10 mouse cellular contexts compared by ENCODE assay signal in the genomic region with DNA sequence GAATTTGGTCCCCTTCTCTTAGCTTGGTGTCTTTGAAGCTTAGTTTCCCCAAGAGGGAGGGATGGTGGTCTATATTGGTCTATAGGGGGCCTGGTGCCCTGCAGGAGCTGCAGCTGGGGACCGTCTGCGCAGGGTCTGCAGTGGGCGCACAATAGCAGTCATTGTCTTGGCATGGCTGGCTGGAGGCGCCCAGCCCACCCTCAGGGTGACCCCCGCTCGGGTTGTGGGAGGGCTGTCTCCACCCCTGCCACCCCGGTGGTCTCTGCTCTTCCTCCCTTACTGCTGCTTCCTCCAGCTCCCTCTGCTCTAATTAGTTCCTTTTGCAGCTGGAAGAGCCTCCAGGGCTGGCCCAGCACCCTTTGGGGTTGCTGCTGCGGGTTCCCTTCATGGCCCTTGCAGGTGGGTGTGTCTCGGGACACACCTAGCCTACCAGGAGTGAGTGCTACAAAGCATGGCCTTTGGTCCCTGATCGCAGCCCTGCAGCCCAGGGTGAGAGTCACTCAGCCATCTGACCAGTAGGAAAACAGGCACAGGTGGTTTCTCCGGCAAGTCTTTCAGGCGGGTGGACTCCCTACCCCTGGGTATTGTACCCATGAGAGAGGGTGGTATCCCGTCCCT. TPM values are rescaled to one million over a fixed set of nuclear protein-coding genes. Genes with fewer than 3 reads are reported as not detected.
DNase-seq lines count a peak whose midpoint lies in the region; ATAC-seq lines count a peak whose summit lies in the region.
"Had no signal": no experiment of that assay in that cellular context is flagged by ENCODE, and none has a peak within 500 bp of the region (broad histone marks: within the 10 kb centered on the region; RNA-seq: fewer than 3 reads in every experiment).

No protein-coding gene starts in this region.

- H3K4me2 ChIP-seq in heart, embryonic 13.5 days = no peak overlapping the region
- no peak overlapping the region for H3K4me2 ChIP-seq in neural tube, embryonic 11.5 days (ENCODE audit: low read depth)
- H3K4me2 ChIP-seq in intestine, embryonic 16.5 days (ENCODE audit: low read depth, low read length) = peak overlapping the region; percentile 37
- H3K4me2 ChIP-seq in stomach, embryonic 16.5 days (ENCODE audit: low read depth, low read length) = peak overlapping the region; percentile 23; the same call in 1 of the 2 replicates

- H3K27me3 ChIP-seq in heart, embryonic 13.5 days (replicated peaks) = no peaks in the 10 kb centered on the region
- H3K27me3 ChIP-seq in neural tube, embryonic 11.5 days (ENCODE audit: control insufficient read depth, insufficient read depth, low read length) = no peaks in the 10 kb centered on the region
- H3K27me3 ChIP-seq in intestine, embryonic 16.5 days (replicated peaks; ENCODE audit: control insufficient read depth, insufficient read depth, low read length) = no peaks in the 10 kb centered on the region
- H3K27me3 ChIP-seq in stomach, embryonic 16.5 days (ENCODE audit: control insufficient read depth, insufficient read depth, low read length) = no peaks in the 10 kb centered on the region

- no peak for DNase-seq in heart, postnatal 36 days
- DNase-seq in neural tube, embryonic 11.5 days (ENCODE audit: low spot score) = peak; percentile 46
- DNase-seq in neural tube, embryonic 10.5 days (ENCODE audit: extremely low spot score, low spot score) = no peak
- DNase-seq in layer of hippocampus, postnatal 25 days (ENCODE audit: extremely low spot score in 1 of 2, low spot score in 1 of 2) = no peak
- no peak for DNase-seq in ovary, postnatal 36 days (ENCODE audit: low spot score)
- DNase-seq: cerebellum, postnatal 36 days had no signal

- no peak overlapping the region for H3K4me3 ChIP-seq in heart, embryonic 13.5 days
- H3K4me3 ChIP-seq in neural tube, embryonic 11.5 days (ENCODE audit: low read depth, low read length) = no peak overlapping the region
- no peak overlapping the region; the same call in 1 of the 2 replicates for H3K4me3 ChIP-seq in intestine, embryonic 16.5 days (ENCODE audit: low read length)
- no peak overlapping the region for H3K4me3 ChIP-seq in stomach, embryonic 16.5 days (replicated peaks; ENCODE audit: low read length)
- H3K4me3 ChIP-seq: megakaryocyte, embryonic 14.5 days had no signal

- 69% methylated on average over 13 of the region's 13 CpGs for WGBS in heart, embryonic 13.5 days
- WGBS in neural tube, embryonic 11.5 days = 42% methylated on average over 13 of the region's 13 CpGs
- WGBS in intestine, embryonic 16.5 days = 40% methylated on average over 13 of the region's 13 CpGs
- 54% methylated on average over 13 of the region's 13 CpGs for WGBS in stomach, embryonic 16.5 days

- no peak for ATAC-seq in heart, embryonic 13.5 days (ENCODE audit: extremely low read depth, insufficient number of reproducible peaks, low FRiP score, low TSS enrichment)
- peak; percentile 39; the same call in 1 of the 2 replicates for ATAC-seq in neural tube, embryonic 11.5 days (ENCODE audit: insufficient read depth, low FRiP score, low TSS enrichment)
- ATAC-seq in intestine, embryonic 16.5 days = peak; percentile 67
- peak; percentile 41; the same call in 1 of the 2 replicates for ATAC-seq in stomach, embryonic 16.5 days (ENCODE audit: insufficient read depth, low FRiP score)

- H3K9me3 ChIP-seq in heart, embryonic 13.5 days = no peaks in the 10 kb centered on the region
- no peaks in the 10 kb centered on the region for H3K9me3 ChIP-seq in neural tube, embryonic 11.5 days (ENCODE audit: control insufficient read depth, low read length)
- no peaks in the 10 kb centered on the region for H3K9me3 ChIP-seq in intestine, embryonic 16.5 days (ENCODE audit: control insufficient read depth, low read length)
- no peaks in the 10 kb centered on the region for H3K9me3 ChIP-seq in stomach, embryonic 16.5 days (replicated peaks; ENCODE audit: control insufficient read depth, low read length)
- H3K9me3 ChIP-seq: megakaryocyte, embryonic 14.5 days had no signal

- H3K27ac ChIP-seq in heart, embryonic 13.5 days (replicated peaks) = peak overlapping the region; percentile 89
- H3K27ac ChIP-seq in neural tube, embryonic 11.5 days (ENCODE audit: low read depth, low read length) = 0 out of 2 replicates have a peak overlapping the region, but pooled peaks have one; percentile 44
- H3K27ac ChIP-seq in intestine, embryonic 16.5 days (ENCODE audit: low read length) = peak overlapping the region; percentile 75
- H3K27ac ChIP-seq in stomach, embryonic 16.5 days (ENCODE audit: low read length) = peak overlapping the region; percentile 76

- peaks cover 21% of the 10 kb centered on the region for H3K36me3 ChIP-seq in heart, embryonic 13.5 days
- peaks cover 3% of the 10 kb centered on the region; the same call in 1 of the 2 replicates for H3K36me3 ChIP-seq in neural tube, embryonic 11.5 days (ENCODE audit: control insufficient read depth, insufficient read depth, low read length)
- no peaks in the 10 kb centered on the region; the same call in 1 of the 2 replicates for H3K36me3 ChIP-seq in intestine, embryonic 16.5 days (ENCODE audit: control insufficient read depth, insufficient read depth, low read length)
- H3K36me3 ChIP-seq in stomach, embryonic 16.5 days (ENCODE audit: control insufficient read depth, insufficient read depth, low read length) = no peaks in the 10 kb centered on the region

- intact Hi-C loops in heart, postnatal 36 days (cut with DNase I) = loop anchor here (2.0 to 5.0 kb wide), 3 partner anchors 13 to 288 kb away; no protein-coding TSS in a partner anchor

- H3K9ac ChIP-seq in heart, embryonic 13.5 days = peak overlapping the region; percentile 68
- H3K9ac ChIP-seq in neural tube, embryonic 11.5 days (ENCODE audit: low read length) = no peak overlapping the region
- peak overlapping the region; percentile 48 for H3K9ac ChIP-seq in intestine, embryonic 16.5 days (ENCODE audit: low read depth, low read length)
- H3K9ac ChIP-seq in stomach, embryonic 16.5 days (ENCODE audit: low read length) = peak overlapping the region; percentile 39; the same call in 1 of the 2 replicates

- peaks cover 79% of the 10 kb centered on the region for H3K4me1 ChIP-seq in heart, embryonic 13.5 days
- peaks cover 66% of the 10 kb centered on the region for H3K4me1 ChIP-seq in neural tube, embryonic 11.5 days (ENCODE audit: control insufficient read depth, insufficient read depth, low read length)
- peaks cover 79% of the 10 kb centered on the region for H3K4me1 ChIP-seq in intestine, embryonic 16.5 days (ENCODE audit: control insufficient read depth, insufficient read depth, low read length)
- peaks cover 71% of the 10 kb centered on the region for H3K4me1 ChIP-seq in stomach, embryonic 16.5 days (ENCODE audit: control insufficient read depth, insufficient read depth, low read length)

RNA-seq across cellular contexts. Expression of a gene that starts 11.1 kb away (rescaled TPM):
- polyA plus RNA-seq in heart, embryonic 13.5 days (2015; fragmentation: Nextera tagmentation; extraction: Ambion mirVana) = 19.9 and 23.5 TPM in 2 replicates
- 10 to 100 TPM; 16.0 to 16.7 TPM for total RNA-seq in heart, postnatal 36 days (2021)
- 32.4 and 37.0 TPM in 2 replicates for polyA plus RNA-seq in neural tube, embryonic 11.5 days (2014; fragmentation: Nextera tagmentation; extraction: Ambion mirVana)
- 14.5 and 18.1 TPM in 2 replicates for polyA plus RNA-seq in intestine, embryonic 16.5 days (2015; fragmentation: Nextera tagmentation; extraction: Ambion mirVana)
- 18.7 and 21.7 TPM in 2 replicates for polyA plus RNA-seq in stomach, embryonic 16.5 days (2015; fragmentation: Nextera tagmentation; extraction: Ambion mirVana)
- total RNA-seq in layer of hippocampus, postnatal 25 days (2021) = 10 to 100 TPM; 15.4 to 16.2 TPM

RNA-seq across cellular contexts. Expression of a gene that starts 19.2 kb away (rescaled TPM):
- polyA plus RNA-seq in heart, embryonic 13.5 days (2015; fragmentation: Nextera tagmentation; extraction: Ambion mirVana) = 136 and 139 TPM in 2 replicates
- total RNA-seq in heart, postnatal 36 days (2021) = 100 to 1,000 TPM; 134 to 150 TPM
- 94.3 and 108 TPM in 2 replicates for polyA plus RNA-seq in neural tube, embryonic 11.5 days (2014; fragmentation: Nextera tagmentation; extraction: Ambion mirVana)
- 79.4 and 86.8 TPM in 2 replicates for polyA plus RNA-seq in intestine, embryonic 16.5 days (2015; fragmentation: Nextera tagmentation; extraction: Ambion mirVana)
- polyA plus RNA-seq in stomach, embryonic 16.5 days (2015; fragmentation: Nextera tagmentation; extraction: Ambion mirVana) = 47.9 and 75.3 TPM in 2 replicates
- total RNA-seq in layer of hippocampus, postnatal 25 days (2021) = 10 to 100 TPM; 76.3 to 82.6 TPM

RNA-seq across cellular contexts. Expression of a gene that starts 34.1 kb away (rescaled TPM):
- 15.2 and 15.8 TPM in 2 replicates for polyA plus RNA-seq in heart, embryonic 13.5 days (2015; fragmentation: Nextera tagmentation; extraction: Ambion mirVana)
- total RNA-seq in heart, postnatal 36 days (2021) = 10 to 100 TPM in 1 of 2 experiments, 1 to 10 TPM in 1; 9.2 to 11.0 TPM
- 10.5 and 11.1 TPM in 2 replicates for polyA plus RNA-seq in neural tube, embryonic 11.5 days (2014; fragmentation: Nextera tagmentation; extraction: Ambion mirVana)
- 13.5 and 13.6 TPM in 2 replicates for polyA plus RNA-seq in intestine, embryonic 16.5 days (2015; fragmentation: Nextera tagmentation; extraction: Ambion mirVana)
- 18.3 and 18.4 TPM in 2 replicates for polyA plus RNA-seq in stomach, embryonic 16.5 days (2015; fragmentation: Nextera tagmentation; extraction: Ambion mirVana)
- 1 to 10 TPM; 6.0 TPM for total RNA-seq in layer of hippocampus, postnatal 25 days (2021)

RNA-seq across cellular contexts. Expression of a gene that starts 34.2 kb away (rescaled TPM):
- 65.6 and 72.5 TPM in 2 replicates for polyA plus RNA-seq in heart, embryonic 13.5 days (2015; fragmentation: Nextera tagmentation; extraction: Ambion mirVana)
- 100 to 1,000 TPM; 143 to 164 TPM for total RNA-seq in heart, postnatal 36 days (2021)
- polyA plus RNA-seq in neural tube, embryonic 11.5 days (2014; fragmentation: Nextera tagmentation; extraction: Ambion mirVana) = 54.2 and 56.6 TPM in 2 replicates
- polyA plus RNA-seq in intestine, embryonic 16.5 days (2015; fragmentation: Nextera tagmentation; extraction: Ambion mirVana) = 90.5 and 92.5 TPM in 2 replicates
- polyA plus RNA-seq in stomach, embryonic 16.5 days (2015; fragmentation: Nextera tagmentation; extraction: Ambion mirVana) = 73.1 and 76.6 TPM in 2 replicates
- 10 to 100 TPM; 62.5 to 71.8 TPM for total RNA-seq in layer of hippocampus, postnatal 25 days (2021)

RNA-seq across cellular contexts. Expression of a gene that starts 46.0 kb away (rescaled TPM):
- polyA plus RNA-seq in heart, embryonic 13.5 days (2015; fragmentation: Nextera tagmentation; extraction: Ambion mirVana) = 6.3 and 7.7 TPM in 2 replicates
- total RNA-seq in heart, postnatal 36 days (2021) = 1 to 10 TPM; 4.4 to 4.6 TPM
- polyA plus RNA-seq in neural tube, embryonic 11.5 days (2014; fragmentation: Nextera tagmentation; extraction: Ambion mirVana) = 16.1 and 17.8 TPM in 2 replicates
- 23.0 and 26.5 TPM in 2 replicates for polyA plus RNA-seq in intestine, embryonic 16.5 days (2015; fragmentation: Nextera tagmentation; extraction: Ambion mirVana)
- 16.1 and 17.0 TPM in 2 replicates for polyA plus RNA-seq in stomach, embryonic 16.5 days (2015; fragmentation: Nextera tagmentation; extraction: Ambion mirVana)
- 1 to 10 TPM; 4.4 to 5.0 TPM for total RNA-seq in layer of hippocampus, postnatal 25 days (2021)

Comparison
In these comparisons a context has a peak if more than half of its experiments do, and no peak if none do; other contexts are left out.
1. H3K4me2 ChIP-seq: peak in intestine, embryonic 16.5 days (single experiment) and stomach, embryonic 16.5 days (single experiment); none in heart, embryonic 13.5 days (single experiment) and neural tube, embryonic 11.5 days (single experiment).
2. Peak in every context shown above with its lines, with median percentiles within 50 percentile points of each other: H3K27ac ChIP-seq.